Mouse (Mus musculus): ENCODE measurements around the gene Gm14327.
"Not testable (repeated sequence)": the region's sequence is repeated elsewhere in the genome, so short reads cannot be mapped to it uniquely, and the experiment has no call there.

Gm14327 gene

GRCm38 (mm10) chr2:177897046-177897578 is at the start of gene Gm14327:
TSS of gene Gm14327 (plus strand) at chr2:177897096.
- not testable (repeated sequence) for DNase-seq (ENCODE audit: low spot score)

- DNase-seq (ENCODE audit: low spot score): not testable (repeated sequence)
These were observed 34.6 kb upstream of the Gm14327 start for GRCm38 (mm10) chr2:177862254-177862653.

GRCm38 (mm10) chr2:177887743-177888142 is 9.2 kb upstream of the Gm14327 start:
- DNase-seq (ENCODE audit: low spot score): not testable (repeated sequence)

GRCm38 (mm10) chr2:177898171-177898570 is 1.3 kb downstream of the Gm14327 start:
- not testable (repeated sequence) for DNase-seq (ENCODE audit: low spot score)

GRCm38 (mm10) chr2:177903276-177903675 is 6.4 kb downstream of the Gm14327 start:
- not testable (repeated sequence) for DNase-seq (ENCODE audit: low spot score)

- DNase-seq (ENCODE audit: low spot score): not testable (repeated sequence)
These were observed 28.7 kb downstream of the Gm14327 start, which contains the start of gene Zfp972 for GRCm38 (mm10) chr2:177925563-177926103. TSS of gene Zfp972 (minus strand) at chr2:177925613.

Measured in testis, postnatal 10 days (tissue).